Mouse (Mus musculus) stomach, embryonic 15.5 days (tissue): ENCODE data around the gene Mphosph8. TPM values are rescaled to one million over a fixed set of nuclear protein-coding genes. Genes with fewer than 3 reads are reported as not detected.
A peak's percentile ranks its signal among the peaks of the same experiment; 100 is the strongest.

ENCODE experiments used
- ATAC-seq: fragments of 200-750 bp; cut with Nextera tagmentation; 2 replicates; pipeline ENCODE4 v1.8.0; 2017; ENCODE audit warnings: low read depth, moderate number of reproducible peaks, moderate TSS enrichment; ENCODE audit not compliant: insufficient read depth, low FRiP score
- H3K27ac ChIP-seq: fragments of 300-500 bp; sonication (generic); 2 replicates; pipeline ENCODE4 v1.5.1; 2015; ENCODE audit warnings: mild to moderate bottlenecking, inconsistent platforms
- H3K27me3 ChIP-seq: fragments of 300-500 bp; sonication (generic); replicated peaks from 2 replicates; pipeline ENCODE4 v1.6.1; 2015; ENCODE audit warnings: inconsistent platforms
- H3K36me3 ChIP-seq: fragments of 300-500 bp; sonication (generic); 2 replicates; pipeline ENCODE4 v1.6.1; 2015; ENCODE audit warnings: inconsistent platforms
- H3K4me1 ChIP-seq: fragments of 300-500 bp; sonication (generic); 2 replicates; pipeline ENCODE4 v1.6.1; 2015; ENCODE audit warnings: inconsistent platforms
- H3K4me2 ChIP-seq: fragments of 300-500 bp; sonication (generic); 2 replicates; pipeline ENCODE4 v1.6.1; 2015; ENCODE audit warnings: mild to moderate bottlenecking, inconsistent platforms
- H3K4me3 ChIP-seq: fragments of 300-500 bp; sonication (generic); replicated peaks from 2 replicates; pipeline ENCODE4 v1.5.1; 2015; ENCODE audit warnings: inconsistent platforms
- H3K9ac ChIP-seq: fragments of 300-500 bp; sonication (generic); 2 replicates; pipeline ENCODE4 v1.6.1; 2015; ENCODE audit warnings: inconsistent platforms
- H3K9me3 ChIP-seq: fragments of 300-500 bp; sonication (generic); 2 replicates; pipeline ENCODE4 v1.6.1; 2016; ENCODE audit warnings: inconsistent platforms
- WGBS: fragments of 180-500 bp; shearing (Covaris S2); methylation state at CpG from one replicate; pipeline ENCODE4 v1.1.7; 2015; 5-methylcytosine and 5-hydroxymethylcytosine counted together
- polyA plus RNA-seq: library from polyadenylated mRNA; unstranded; fragments of >200 nt; fragmentation: Nextera tagmentation; extraction: Ambion mirVana; gene quantifications from 2 replicates; pipeline ENCODE4 v1.2.1, GENCODE M21; 2015

The Mphosph8 gene
- 29.7 and 30.3 TPM in 2 replicates for polyA plus RNA-seq

DNA sequence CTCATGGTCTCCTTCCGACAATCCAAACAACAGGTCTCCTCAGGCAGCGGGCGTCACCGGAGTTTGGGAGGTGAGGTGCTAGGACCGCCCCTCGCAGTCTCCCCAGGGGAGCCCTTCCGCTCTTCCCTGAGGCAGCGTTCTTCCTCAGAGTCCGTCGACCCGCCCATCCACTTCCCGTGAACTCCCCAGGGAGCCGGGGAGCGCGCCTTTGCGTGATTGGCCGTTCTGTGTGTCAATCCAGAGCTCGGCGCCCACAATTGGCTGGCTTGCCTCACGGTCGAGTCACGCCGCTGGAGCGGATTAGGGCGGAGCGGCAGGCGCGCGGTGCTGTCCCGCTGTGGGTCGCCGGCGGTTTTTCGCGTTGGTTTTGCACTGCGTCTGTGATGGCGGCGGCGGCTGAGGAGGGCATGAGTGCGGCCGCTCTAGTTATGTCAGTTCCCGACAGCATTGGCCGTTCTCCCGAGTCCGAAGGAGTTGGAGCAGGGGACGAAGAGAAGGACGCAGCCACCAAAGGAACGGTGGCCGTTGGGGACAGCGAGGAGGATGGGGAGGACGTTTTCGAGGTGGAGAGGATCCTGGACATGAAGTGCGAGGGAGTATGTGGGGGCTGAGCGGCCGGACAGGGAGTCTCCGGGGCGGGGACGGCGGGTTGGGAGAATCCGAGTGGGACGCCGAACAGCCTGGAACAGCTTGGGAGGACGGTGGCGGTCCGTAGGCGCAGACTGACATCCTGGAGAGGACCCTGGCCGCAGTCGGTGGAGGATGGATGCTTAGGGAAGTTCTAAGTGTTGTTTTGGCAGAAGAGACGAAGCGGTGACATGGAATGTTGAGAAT, at the start of gene Mphosph8:
Mphosph8 (plus strand) TSS at position 280 of the 834 bp plus-strand sequence.
- no peaks in the 10 kb centered on the region for H3K9me3 ChIP-seq
- H3K36me3 ChIP-seq, result peaks cover 5% of the 10 kb centered on the region; the same call in 1 of the 2 replicates
- WGBS, result under 1% methylated on average over 70 of the region's 70 CpGs
- peak within 1 kb of the TSS; percentile 92 for H3K4me3 ChIP-seq
- H3K4me2 ChIP-seq, result peak within 1 kb of the TSS; percentile 65
- H3K27me3 ChIP-seq, result no peaks in the 10 kb centered on the region
- peaks cover 9% of the 10 kb centered on the region; the same call in 1 of the 2 replicates for H3K4me1 ChIP-seq
- peak within 1 kb of the TSS; percentile 88 for H3K27ac ChIP-seq
- peak within 1 kb of the TSS; percentile 67 for H3K9ac ChIP-seq
- peak; percentile 100 for ATAC-seq

GRCm38 (mm10) chr14:56620425-56620824, 47.6 kb upstream of the Mphosph8 start:
- Histone ChIP-seq H3K4me2 (no peak overlapping the region), H3K27ac (no peak overlapping the region), H3K9me3 (no peaks in the 10 kb centered on the region), H3K36me3 (0 out of 2 replicates have a peak, but pooled peaks cover 9% of the 10 kb centered on the region), H3K27me3 (no peaks in the 10 kb centered on the region), H3K9ac (no peak overlapping the region), H3K4me3 (no peak overlapping the region), H3K4me1 (no peaks in the 10 kb centered on the region)
- ATAC-seq, result peak; percentile 22; the same call in 1 of the 2 replicates
- WGBS, result 78% methylated on average over 8 of the region's 8 CpGs

GRCm38 (mm10) chr14:56626202-56626601, 41.8 kb upstream of the Mphosph8 start:
- H3K27ac ChIP-seq, result no peak overlapping the region
- no peaks in the 10 kb centered on the region for H3K27me3 ChIP-seq
- H3K9me3 ChIP-seq, result no peaks in the 10 kb centered on the region
- H3K36me3 ChIP-seq, result 0 out of 2 replicates have a peak, but pooled peaks cover 8% of the 10 kb centered on the region
- ATAC-seq, result 0 out of 2 replicates have a peak, but pooled peaks have one; percentile 50
- no peak overlapping the region for H3K9ac ChIP-seq
- 73% methylated on average over 4 of the region's 4 CpGs for WGBS
- H3K4me1 ChIP-seq, result no peaks in the 10 kb centered on the region
- H3K4me3 ChIP-seq, result no peak overlapping the region
- H3K4me2 ChIP-seq, result no peak overlapping the region

DNA sequence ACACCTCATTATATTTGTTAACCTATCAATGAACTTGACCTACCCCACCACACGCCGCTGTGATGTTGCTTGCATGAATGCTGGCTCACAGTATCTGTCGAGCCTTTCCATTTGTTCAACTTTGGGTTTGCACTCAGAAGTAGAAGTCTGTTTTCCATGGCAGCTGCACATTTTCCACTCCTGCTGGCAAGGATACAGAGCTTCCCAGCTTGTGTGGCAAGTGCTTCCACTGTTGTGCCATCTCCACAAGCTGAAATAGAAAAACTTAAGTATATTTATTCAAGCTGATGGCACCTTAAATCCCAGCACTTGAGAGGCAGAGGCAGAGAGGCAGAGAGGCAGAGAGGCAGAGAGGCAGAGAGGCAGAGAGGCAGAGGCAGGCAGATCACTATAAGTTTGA, 39.7 kb upstream of the Mphosph8 start:
- H3K27me3 ChIP-seq, result no peaks in the 10 kb centered on the region
- no peaks in the 10 kb centered on the region for H3K4me1 ChIP-seq
- H3K4me2 ChIP-seq, result no peak overlapping the region
- H3K36me3 ChIP-seq, result 0 out of 2 replicates have a peak, but pooled peaks cover 4% of the 10 kb centered on the region
- ATAC-seq, result no peak
- 74% methylated on average over 3 of the region's 3 CpGs for WGBS
- H3K9me3 ChIP-seq, result no peaks in the 10 kb centered on the region
- no peak overlapping the region for H3K9ac ChIP-seq
- no peak overlapping the region for H3K27ac ChIP-seq
- no peak overlapping the region for H3K4me3 ChIP-seq

DNA sequence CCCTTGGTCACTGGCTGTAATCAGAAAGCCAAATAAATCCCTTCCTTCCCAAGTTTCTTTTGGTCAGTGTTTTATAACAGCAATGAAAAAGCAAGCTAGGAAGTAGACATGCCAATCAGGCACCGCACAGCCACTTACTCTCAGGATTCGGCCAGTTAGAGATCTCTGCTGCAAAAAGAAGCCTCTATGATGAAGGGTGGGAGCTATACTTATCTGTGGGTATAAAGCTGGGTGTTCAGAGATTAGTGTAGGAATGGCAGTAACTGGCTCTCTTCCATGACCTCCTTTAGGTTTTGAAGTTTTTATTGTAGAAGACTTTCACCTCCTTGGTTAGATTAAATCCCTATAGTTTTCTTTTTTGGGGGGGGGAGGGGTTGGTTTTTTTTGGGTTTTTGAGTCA, 36.9 kb upstream of the Mphosph8 start:
- no peaks in the 10 kb centered on the region for H3K9me3 ChIP-seq
- no peak overlapping the region for H3K27ac ChIP-seq
- WGBS, result 86% methylated on average over 2 of the region's 2 CpGs
- H3K4me3 ChIP-seq, result no peak overlapping the region
- H3K27me3 ChIP-seq, result no peaks in the 10 kb centered on the region
- no peak for ATAC-seq
- no peak overlapping the region for H3K4me2 ChIP-seq
- no peaks in the 10 kb centered on the region for H3K4me1 ChIP-seq
- no peak overlapping the region for H3K9ac ChIP-seq
- 0 out of 2 replicates have a peak, but pooled peaks cover 2% of the 10 kb centered on the region for H3K36me3 ChIP-seq

- Histone ChIP-seq H3K4me3 (no peak overlapping the region), H3K9ac (no peak overlapping the region), H3K4me1 (no peaks in the 10 kb centered on the region), H3K36me3 (no peaks in the 10 kb centered on the region), H3K4me2 (no peak overlapping the region), H3K9me3 (no peaks in the 10 kb centered on the region), H3K27ac (no peak overlapping the region), H3K27me3 (no peaks in the 10 kb centered on the region)
- WGBS, result 68% methylated on average over 7 of the region's 7 CpGs
- ATAC-seq, result no peak
Observed at GRCm38 (mm10) chr14:56647206-56647605, 20.8 kb upstream of the Mphosph8 start.

DNA sequence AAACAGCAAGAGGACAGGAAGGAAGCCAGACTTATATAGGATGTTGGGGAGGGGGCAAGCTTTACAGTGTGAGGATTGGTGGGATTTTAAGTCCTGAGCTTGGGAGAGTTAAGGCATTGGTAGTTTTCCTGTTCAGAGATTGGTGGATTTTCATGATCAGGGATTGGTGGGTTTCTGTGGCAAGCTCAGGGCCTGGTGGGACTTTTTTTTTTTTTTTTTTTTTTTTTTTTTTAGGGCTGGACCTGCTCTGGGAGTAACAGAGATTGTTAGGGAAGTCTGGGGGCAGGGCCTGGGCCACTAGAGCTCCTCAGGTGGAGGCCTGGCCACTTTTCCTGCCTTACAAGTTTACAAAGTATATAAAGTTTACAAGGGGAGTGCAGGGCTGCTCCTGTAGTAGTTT, 18.6 kb upstream of the Mphosph8 start:
- H3K9me3 ChIP-seq, result no peaks in the 10 kb centered on the region
- H3K27me3 ChIP-seq, result no peaks in the 10 kb centered on the region
- no peak overlapping the region for H3K9ac ChIP-seq
- peaks cover 6% of the 10 kb centered on the region for H3K36me3 ChIP-seq
- H3K27ac ChIP-seq, result no peak overlapping the region
- no peaks in the 10 kb centered on the region for H3K4me1 ChIP-seq
- H3K4me3 ChIP-seq, result no peak overlapping the region
- no peak overlapping the region for H3K4me2 ChIP-seq
- no peak for ATAC-seq

- Histone ChIP-seq H3K4me3 (no peak overlapping the region), H3K27me3 (no peaks in the 10 kb centered on the region), H3K9me3 (no peaks in the 10 kb centered on the region), H3K4me1 (peaks cover 9% of the 10 kb centered on the region; the same call in 1 of the 2 replicates), H3K27ac (no peak overlapping the region), H3K9ac (no peak overlapping the region), H3K4me2 (no peak overlapping the region), H3K36me3 (no peaks in the 10 kb centered on the region)
- WGBS, result 50% methylated on average over 5 of the region's 5 CpGs
- ATAC-seq, result no peak
Observed at GRCm38 (mm10) chr14:56665651-56666050, 2.4 kb upstream of the Mphosph8 start.

GRCm38 (mm10) chr14:56666909-56667308, 1.1 kb upstream of the Mphosph8 start:
- Histone ChIP-seq H3K9me3 (no peaks in the 10 kb centered on the region), H3K27ac (no peak overlapping the region), H3K4me1 (peaks cover 9% of the 10 kb centered on the region; the same call in 1 of the 2 replicates), H3K27me3 (no peaks in the 10 kb centered on the region), H3K36me3 (no peaks in the 10 kb centered on the region), H3K4me2 (no peak overlapping the region), H3K9ac (no peak overlapping the region), H3K4me3 (peak overlapping the region; percentile 92; the same call in 1 of the 2 replicates)
- no peak for ATAC-seq
- WGBS, result 84% methylated on average over 3 of the region's 3 CpGs

DNA sequence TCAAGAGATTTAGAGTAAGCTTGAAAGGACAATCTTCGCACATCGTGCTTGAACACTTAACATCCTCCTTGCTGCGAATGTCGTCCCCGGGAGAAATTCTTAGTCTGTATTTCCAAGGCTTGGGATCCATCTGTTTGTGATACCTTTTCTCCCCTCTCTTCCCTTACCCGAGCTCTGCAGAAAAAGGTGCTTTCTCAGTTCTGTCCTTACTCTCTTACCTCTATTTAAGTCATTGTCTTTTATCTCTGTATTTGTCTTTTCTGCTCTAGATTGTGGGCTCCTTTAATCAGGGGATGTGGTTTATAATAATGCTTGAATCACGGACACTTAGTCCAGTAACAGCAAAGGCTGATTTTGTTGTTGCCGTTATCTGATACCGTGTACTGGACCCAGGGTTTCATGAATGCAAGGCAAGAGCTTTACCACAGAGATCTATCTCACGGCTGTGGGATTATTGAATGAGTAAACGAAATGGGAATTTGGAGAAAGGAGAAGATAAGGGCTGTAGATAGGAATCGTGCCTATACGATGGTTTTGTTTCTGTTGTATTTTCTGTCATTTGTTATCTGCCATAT, 1.1 kb downstream of the Mphosph8 start:
- ATAC-seq, result no peak
- Histone ChIP-seq H3K27me3 (no peaks in the 10 kb centered on the region), H3K9me3 (no peaks in the 10 kb centered on the region), H3K4me2 (peak overlapping the region; percentile 65), H3K36me3 (peaks cover 7% of the 10 kb centered on the region), H3K27ac (peak overlapping the region; percentile 88; the same call in 1 of the 2 replicates), H3K4me3 (peak overlapping the region; percentile 92), H3K4me1 (peaks cover 9% of the 10 kb centered on the region; the same call in 1 of the 2 replicates), H3K9ac (peak overlapping the region; percentile 67; the same call in 1 of the 2 replicates)
- 2% methylated on average over 13 of the region's 13 CpGs for WGBS

GRCm38 (mm10) chr14:56685426-56685825, 17.4 kb downstream of the Mphosph8 start:
- Histone ChIP-seq H3K9ac (no peak overlapping the region), H3K4me2 (no peak overlapping the region), H3K4me3 (no peak overlapping the region), H3K4me1 (no peaks in the 10 kb centered on the region), H3K27me3 (no peaks in the 10 kb centered on the region), H3K27ac (no peak overlapping the region), H3K36me3 (peaks cover 29% of the 10 kb centered on the region), H3K9me3 (no peaks in the 10 kb centered on the region)
- no peak for ATAC-seq
- 38% methylated on average over 1 of the region's 1 CpGs for WGBS

- H3K4me3 ChIP-seq, result no peak overlapping the region
- 91% methylated on average over 1 of the region's 1 CpGs for WGBS
- no peaks in the 10 kb centered on the region for H3K4me1 ChIP-seq
- H3K36me3 ChIP-seq, result peaks cover 39% of the 10 kb centered on the region
- H3K4me2 ChIP-seq, result no peak overlapping the region
- no peaks in the 10 kb centered on the region for H3K27me3 ChIP-seq
- H3K9ac ChIP-seq, result no peak overlapping the region
- no peak overlapping the region for H3K27ac ChIP-seq
- H3K9me3 ChIP-seq, result no peaks in the 10 kb centered on the region
- ATAC-seq, result no peak
Observed at GRCm38 (mm10) chr14:56689116-56689515, 21.1 kb downstream of the Mphosph8 start.
